Mouse (Mus musculus) MEL (cell line): Measurements from ENCODE around the gene Itpripl2. TPM values are rescaled to one million over a fixed set of nuclear protein-coding genes. Genes with fewer than 3 reads are reported as not detected.

Experiments used
- DNase-seq: peaks from one replicate; pipeline ENCODE4 v3.0.0; 2011; ENCODE audit warnings: low read depth, low spot score
- H3K27ac ChIP-seq: 2 replicates; pipeline ENCODE4 v1.5.1; 2012; ENCODE audit warnings: low read depth, mild to moderate bottlenecking, control low read depth, low read length, moderate library complexity; ENCODE audit not compliant: control insufficient read depth
- H3K27me3 ChIP-seq, 2 experiments: fragments of 150-350 bp in 1 of 2; sonication (generic) in 1 of 2; 2 replicates each; pipeline ENCODE4 v1.6.1; 2012; ENCODE audit warnings: low read length in 2 of 2, mild to moderate bottlenecking in 2 of 2, improper control_type of control experiment in 1 of 2, moderate library complexity in 1 of 2; ENCODE audit not compliant: insufficient read depth in 2 of 2, control insufficient read depth in 1 of 2
- H3K36me3 ChIP-seq, 2 experiments: 2 replicates each; pipeline ENCODE4 v1.6.1; 2012 to 2014; ENCODE audit warnings: low read length in 2 of 2, improper control_type of control experiment in 1 of 2, inconsistent platforms in 1 of 2, mild to moderate bottlenecking in 1 of 2; ENCODE audit not compliant: insufficient read depth in 2 of 2, control insufficient read depth in 1 of 2
- H3K4me1 ChIP-seq, 2 experiments: fragments of 150-350 bp in 1 of 2; sonication (generic) in 1 of 2; 2 replicates each; pipeline ENCODE4 v1.6.1; 2012; ENCODE audit warnings: low read length in 2 of 2, improper control_type of control experiment in 1 of 2, mild to moderate bottlenecking in 1 of 2; ENCODE audit not compliant: insufficient read depth in 2 of 2, control insufficient read depth in 1 of 2
- H3K4me3 ChIP-seq, 2 experiments: fragments of 150-350 bp in 1 of 2; sonication (generic) in 1 of 2; 2 replicates each; pipeline ENCODE4 v1.5.1; 2012; ENCODE audit warnings: low read depth in 2 of 2, low read length in 2 of 2, mild to moderate bottlenecking in 2 of 2, moderate library complexity in 2 of 2, control low read depth in 1 of 2, improper control_type of control experiment in 1 of 2; ENCODE audit not compliant: control insufficient read depth in 1 of 2, insufficient read depth in 1 of 2
- H3K79me2 ChIP-seq: 2 replicates; pipeline ENCODE4 v1.6.1; 2012; ENCODE audit warnings: mild to moderate bottlenecking, low read length, moderate library complexity; ENCODE audit not compliant: control insufficient read depth, poor library complexity, insufficient read depth
- H3K9ac ChIP-seq: 2 replicates; pipeline ENCODE4 v1.6.1; 2012; ENCODE audit warnings: low read depth, mild to moderate bottlenecking, control low read depth, low read length, moderate library complexity; ENCODE audit not compliant: control insufficient read depth, poor library complexity, severe bottlenecking
- H3K9me3 ChIP-seq: fragments of 150-350 bp; sonication (generic); replicated peaks from 2 replicates; pipeline ENCODE4 v1.6.1; 2012; ENCODE audit warnings: mild to moderate bottlenecking, low read length, improper control_type of control experiment, moderate library complexity; ENCODE audit not compliant: insufficient read depth
- CHD2 ChIP-seq: IDR thresholded peaks from 2 replicates; pipeline ENCODE4 v1.6.1; 2011; ENCODE audit warnings: low read length, improper control_type of control experiment
- CTCF ChIP-seq, 3 experiments: IDR thresholded peaks in 2 of 3; conservative IDR thresholded peaks in 1 of 3; 2 replicates each; pipeline ENCODE4 v1.5.1; 2011 to 2012; ENCODE audit warnings: low read length in 3 of 3, low read depth in 2 of 3, mild to moderate bottlenecking in 2 of 3, improper control_type of control experiment in 1 of 3, inconsistent platforms in 1 of 3, mixed read lengths in 1 of 3, moderate library complexity in 1 of 3; ENCODE audit not compliant: control insufficient read depth in 1 of 3, insufficient read depth in 1 of 3, poor library complexity in 1 of 3, severe bottlenecking in 1 of 3
- E2F4 ChIP-seq: IDR thresholded peaks from 2 replicates; pipeline ENCODE4 v1.6.1; 2011; ENCODE audit warnings: low read depth, low read length, improper control_type of control experiment, borderline replicate concordance
- ELF1 ChIP-seq: IDR thresholded peaks from 2 replicates; pipeline ENCODE4 v1.6.1; 2014; ENCODE audit warnings: low read depth, mild to moderate bottlenecking, inconsistent platforms, low read length, improper control_type of control experiment, moderate library complexity
- GABPA ChIP-seq: IDR thresholded peaks from 2 replicates; pipeline ENCODE4 v1.6.1; 2012; ENCODE audit warnings: low read depth, mild to moderate bottlenecking, inconsistent platforms, low read length, improper control_type of control experiment, moderate library complexity
- GATA1 ChIP-seq: IDR thresholded peaks from 2 replicates; pipeline ENCODE4 v1.6.1; 2011; ENCODE audit warnings: low read depth, low read length, improper control_type of control experiment
- JUND ChIP-seq: IDR thresholded peaks from 2 replicates; pipeline ENCODE4 v1.6.1; 2011; ENCODE audit warnings: low read depth, mild to moderate bottlenecking, improper control_type of control experiment, low read length
- KAT2A ChIP-seq: conservative IDR thresholded peaks from 2 replicates; pipeline ENCODE4 v1.6.1; 2012; ENCODE audit warnings: low read depth, low read length, improper control_type of control experiment, inconsistent platforms
- MAFK ChIP-seq: IDR thresholded peaks from 2 replicates; pipeline ENCODE4 v1.6.1; 2011; ENCODE audit warnings: low read depth, mild to moderate bottlenecking, low read length, improper control_type of control experiment, borderline replicate concordance
- MAX ChIP-seq: IDR thresholded peaks from 2 replicates; pipeline ENCODE4 v1.6.1; 2011; ENCODE audit warnings: low read length, improper control_type of control experiment
- MAZ ChIP-seq: IDR thresholded peaks from 2 replicates; pipeline ENCODE4 v1.6.1; 2012; ENCODE audit warnings: low read depth, mild to moderate bottlenecking, inconsistent platforms, low read length, improper control_type of control experiment
- MEF2A ChIP-seq: IDR thresholded peaks from 2 replicates; pipeline ENCODE4 v1.6.1; 2014; ENCODE audit warnings: low read depth, mild to moderate bottlenecking, inconsistent platforms, low read length, improper control_type of control experiment; ENCODE audit not compliant: poor library complexity, insufficient replicate concordance, severe bottlenecking; ENCODE audit errors: extremely low read depth
- MXI1 ChIP-seq: IDR thresholded peaks from 2 replicates; pipeline ENCODE4 v1.6.1; 2011; ENCODE audit warnings: mild to moderate bottlenecking, low read depth, low read length, improper control_type of control experiment
- MYC ChIP-seq: IDR thresholded peaks from 2 replicates; pipeline ENCODE4 v1.6.1; 2011; ENCODE audit warnings: low read depth, mild to moderate bottlenecking, low read length, improper control_type of control experiment, moderate library complexity
- NELFE ChIP-seq: IDR thresholded peaks from 2 replicates; pipeline ENCODE4 v1.6.1; 2011; ENCODE audit warnings: low read depth, low read length, improper control_type of control experiment
- NRF1 ChIP-seq: IDR thresholded peaks from 2 replicates; pipeline ENCODE4 v1.6.1; 2014; ENCODE audit warnings: low read depth, mild to moderate bottlenecking, inconsistent platforms, low read length, improper control_type of control experiment, moderate library complexity; ENCODE audit not compliant: poor library complexity, insufficient read depth, severe bottlenecking
- POLR2A ChIP-seq, 2 experiments: IDR thresholded peaks; 2 replicates each; pipeline ENCODE4 v1.6.1; 2011 to 2012; ENCODE audit warnings: low read length in 2 of 2, mild to moderate bottlenecking in 2 of 2, control low read depth in 1 of 2, improper control_type of control experiment in 1 of 2, low read depth in 1 of 2, moderate library complexity in 1 of 2; ENCODE audit not compliant: control insufficient read depth in 1 of 2, insufficient read depth in 1 of 2, poor library complexity in 1 of 2
- POLR2AphosphoS5 ChIP-seq: IDR thresholded peaks from 2 replicates; pipeline ENCODE4 v1.6.1; 2012; ENCODE audit warnings: low read depth, borderline replicate concordance, mild to moderate bottlenecking, inconsistent platforms, low read length, moderate library complexity, mixed read lengths
- RAD21 ChIP-seq: IDR thresholded peaks from 2 replicates; pipeline ENCODE4 v1.6.1; 2011; ENCODE audit warnings: mild to moderate bottlenecking, low read depth, low read length, improper control_type of control experiment
- TCF12 ChIP-seq: IDR thresholded peaks from 2 replicates; pipeline ENCODE4 v1.6.1; 2014; ENCODE audit warnings: low read depth, mild to moderate bottlenecking, inconsistent platforms, low read length, improper control_type of control experiment, moderate library complexity
- UBTF ChIP-seq: IDR thresholded peaks from 2 replicates; pipeline ENCODE4 v1.6.1; 2012; ENCODE audit warnings: low read depth, mild to moderate bottlenecking, inconsistent platforms, low read length, improper control_type of control experiment, moderate library complexity, borderline replicate concordance; ENCODE audit not compliant: insufficient read depth
- ZC3H11A ChIP-seq: IDR thresholded peaks from 2 replicates; pipeline ENCODE4 v1.6.1; 2012; ENCODE audit warnings: low read depth, mild to moderate bottlenecking, inconsistent platforms, low read length, improper control_type of control experiment
- ZMIZ1 ChIP-seq: IDR thresholded peaks from 2 replicates; pipeline ENCODE4 v1.6.1; 2012; ENCODE audit warnings: low read depth, mild to moderate bottlenecking, inconsistent platforms, low read length, improper control_type of control experiment, moderate library complexity
- ZNF384 ChIP-seq: IDR thresholded peaks from 2 replicates; pipeline ENCODE4 v1.6.1; 2012; ENCODE audit warnings: low read depth, mild to moderate bottlenecking, inconsistent platforms, low read length, improper control_type of control experiment
- polyA plus RNA-seq, 2 experiments: library from polyadenylated mRNA; stranded (reverse) in 1 of 2; unstranded in 1 of 2; fragments of >175 nt in 1 of 2; fragments of >200 nt in 1 of 2; gene quantifications; 2 replicates each; pipeline versions ENCODE4 v1.2.1 to v1.2.4; 2012; ENCODE audit warnings: low replicate concordance in 2 of 2, low read depth in 1 of 2; ENCODE audit not compliant: insufficient read length in 2 of 2, insufficient read depth in 1 of 2, missing spikeins in 1 of 2
- total RNA-seq: library from RNA; depleted of rRNA; stranded (reverse); fragments of 300-350 nt; gene quantifications from 2 replicates; pipeline ENCODE4 v1.2.3, GENCODE M21; 2012

Itpripl2 gene
- total and polyA plus RNA-seq, 3 experiments, result 4.3 to 4.8 TPM; not detected in 1

GRCm38 (mm10) chr7:118498984-118499783 is 7.4 kb upstream of the Itpripl2 start:
- no peak overlapping the region for H3K9ac ChIP-seq
- no peaks in the 10 kb centered on the region; a peak in 1 of 4 replicates for H3K4me1 ChIP-seq
- no peak for DNase-seq
- no peaks in the 10 kb centered on the region for H3K79me2 ChIP-seq
- no peak overlapping the region for H3K4me3 ChIP-seq
- peaks cover 0 to 1% of the 10 kb centered on the region in 2 experiments; a peak in 1 of 4 replicates for H3K27me3 ChIP-seq
- H3K36me3 ChIP-seq, result no peaks in the 10 kb centered on the region
- no peaks in the 10 kb centered on the region for H3K9me3 ChIP-seq
- TF ChIP-seq E2F4, result no peak
- no peak for TF ChIP-seq GABPA
- no peak for TF ChIP-seq UBTF
- no peak for TF ChIP-seq GATA1
- no peak for TF ChIP-seq ZNF384
- TF ChIP-seq JUND, result no peak
- no peak for TF ChIP-seq NELFE
- no peak for TF ChIP-seq ZMIZ1
- TF ChIP-seq KAT2A, result no peak
- no peak for TF ChIP-seq TCF12
- no peak for TF ChIP-seq MEF2A
- TF ChIP-seq ELF1, result no peak
- TF ChIP-seq ZC3H11A, result no peak
- TF ChIP-seq MAX, result no peak
- no peak for TF ChIP-seq POLR2AphosphoS5
- TF ChIP-seq MYC, result no peak
- no peak for TF ChIP-seq MAZ
- H3K27ac ChIP-seq, result no peak overlapping the region

- H3K27ac ChIP-seq, result no peak overlapping the region
- H3K79me2 ChIP-seq, result peaks cover 16% of the 10 kb centered on the region
- H3K36me3 ChIP-seq, result 0 out of 4 replicates have a peak, but pooled peaks cover 0 to 2% of the 10 kb centered on the region in 2 experiments
- TF ChIP-seq POLR2A (IDR thresholded peaks at IDR 0.05; ENCODE audit: control insufficient read depth in 1 of 2, insufficient read depth in 1 of 2, low read depth in 1 of 2, low read length in 2 of 2, poor library complexity in 1 of 2) (no peak), UBTF (no peak), CHD2 (no peak), MAZ (no peak), RAD21 (no peak), CTCF (IDR thresholded peaks at IDR 0.05 in 2 of 3, conservative IDR thresholded peaks at IDR 0.05 in 1 of 3; ENCODE audit: control insufficient read depth in 1 of 3, insufficient read depth in 1 of 3, low read depth in 2 of 3, low read length in 3 of 3, poor library complexity in 1 of 3, severe bottlenecking in 1 of 3) (no peak), MXI1 (no peak), KAT2A (no peak), NRF1 (no peak), MAFK (no peak)
- H3K9ac ChIP-seq, result no peak overlapping the region
- H3K4me1 ChIP-seq, result peaks cover 0 to 10% of the 10 kb centered on the region in 2 experiments; a peak in 3 of 4 replicates
- no peaks in the 10 kb centered on the region for H3K27me3 ChIP-seq
- DNase-seq, result no peak
- no peaks in the 10 kb centered on the region for H3K9me3 ChIP-seq
- no peak overlapping the region for H3K4me3 ChIP-seq
Observed at GRCm38 (mm10) chr7:118494892-118495579, 3.3 kb upstream of the Itpripl2 start.
